Mouse (Mus musculus) left cerebral cortex, adult 8-10 months (tissue): Measurements from ENCODE around the gene Ccn2. TPM values are rescaled to one million over a fixed set of nuclear protein-coding genes. Genes with fewer than 3 reads are reported as not detected.
A peak's percentile ranks its signal among the peaks of the same experiment; 100 is the strongest.

Experiments used
- DNase-seq, 2 experiments: peaks; one replicate each; pipeline ENCODE4 v3.0.0; 2022; ENCODE audit warnings: low spot score in 2 of 2
- total RNA-seq, 4 experiments: library from RNA; stranded (reverse); gene quantifications; 2 replicates each; pipeline ENCODE4 v1.2.4; 2022

Ccn2 gene
- total RNA-seq: 10 to 100 TPM; 22.7 to 32.0 (median 30.3) TPM

- peak in 1 of 2 experiments; percentile 19 for DNase-seq
Observed at GRCm38 (mm10) chr10:24595250-24596002, at the start of gene Ccn2. Ccn2 (plus strand) TSS chr10:24595442.

GRCm38 (mm10) chr10:24552870-24553269, 42.4 kb upstream of the Ccn2 start:
- DNase-seq: no peak

GRCm38 (mm10) chr10:24554091-24554490, 41.2 kb upstream of the Ccn2 start:
- no peak for DNase-seq

GRCm38 (mm10) chr10:24558366-24558765, 36.9 kb upstream of the Ccn2 start:
- no peak for DNase-seq

GRCm38 (mm10) chr10:24569691-24570420, 25.4 kb upstream of the Ccn2 start:
- DNase-seq: no peak

GRCm38 (mm10) chr10:24572044-24572960, 22.9 kb upstream of the Ccn2 start:
- DNase-seq: no peak

- DNase-seq: no peak
Observed at GRCm38 (mm10) chr10:24573484-24573883, 21.8 kb upstream of the Ccn2 start.

GRCm38 (mm10) chr10:24581076-24581475, 14.2 kb upstream of the Ccn2 start:
- no peak for DNase-seq

GRCm38 (mm10) chr10:24588824-24589223, 6.4 kb upstream of the Ccn2 start:
- DNase-seq: no peak

GRCm38 (mm10) chr10:24589238-24589637, 6.0 kb upstream of the Ccn2 start:
- DNase-seq: no peak

- no peak for DNase-seq
Observed at GRCm38 (mm10) chr10:24590546-24590945, 4.7 kb upstream of the Ccn2 start.

GRCm38 (mm10) chr10:24591136-24591535, 4.1 kb upstream of the Ccn2 start:
- peak in 1 of 2 experiments; percentile 54 for DNase-seq

GRCm38 (mm10) chr10:24591741-24592140, 3.5 kb upstream of the Ccn2 start:
- DNase-seq: no peak

- DNase-seq: no peak
Observed at GRCm38 (mm10) chr10:24592318-24592717, 2.9 kb upstream of the Ccn2 start.

- DNase-seq: no peak
Observed at GRCm38 (mm10) chr10:24592969-24593368, 2.3 kb upstream of the Ccn2 start.

- no peak for DNase-seq
Observed at GRCm38 (mm10) chr10:24593556-24593955, 1.7 kb upstream of the Ccn2 start.

- no peak for DNase-seq
Observed at GRCm38 (mm10) chr10:24596003-24596868, 994 bp downstream of the Ccn2 start.

- no peak for DNase-seq
Observed at GRCm38 (mm10) chr10:24596869-24597339, 1.7 kb downstream of the Ccn2 start.

GRCm38 (mm10) chr10:24597789-24598188, 2.5 kb downstream of the Ccn2 start:
- no peak for DNase-seq

- DNase-seq: no peak
Observed at GRCm38 (mm10) chr10:24598693-24599092, 3.5 kb downstream of the Ccn2 start.

- DNase-seq: no peak
Observed at GRCm38 (mm10) chr10:24599802-24600201, 4.6 kb downstream of the Ccn2 start.
